Mouse (Mus musculus) limb, embryonic 11.5 days (tissue): ENCODE results near the gene As3mt. TPM values are rescaled to one million over a fixed set of nuclear protein-coding genes. Genes with fewer than 3 reads are reported as not detected.
"Not testable (repeated sequence)": the region's sequence is repeated elsewhere in the genome, so short reads cannot be mapped to it uniquely, and the experiment has no call there.

ENCODE experiments used
- ATAC-seq: fragments of 200-750 bp; cut with Nextera tagmentation; 2 replicates; pipeline ENCODE4 v1.8.0; 2017; ENCODE audit warnings: low read depth; ENCODE audit not compliant: insufficient number of reproducible peaks, low FRiP score, low TSS enrichment
- DNase-seq: peaks from one replicate; pipeline ENCODE4 v3.0.0-alpha.2; 2015; ENCODE audit warnings: low spot score
- H3K27ac ChIP-seq: fragments of 300-500 bp; sonication (generic); replicated peaks from 2 replicates; pipeline ENCODE4 v1.5.1; 2014; ENCODE audit warnings: low read depth, mild to moderate bottlenecking, low read length
- H3K27me3 ChIP-seq: fragments of 300-500 bp; sonication (generic); 2 replicates; pipeline ENCODE4 v1.6.1; 2014; ENCODE audit warnings: mild to moderate bottlenecking, low read length, mixed read lengths; ENCODE audit not compliant: control insufficient read depth, insufficient read depth
- H3K36me3 ChIP-seq: fragments of 300-500 bp; sonication (generic); 2 replicates; pipeline ENCODE4 v1.6.1; 2014; ENCODE audit warnings: mild to moderate bottlenecking, low read length, moderate library complexity, mixed read lengths; ENCODE audit not compliant: control insufficient read depth, insufficient read depth
- H3K4me1 ChIP-seq: fragments of 300-500 bp; sonication (generic); 2 replicates; pipeline ENCODE4 v1.6.1; 2014; ENCODE audit warnings: low read length, mixed read lengths; ENCODE audit not compliant: control insufficient read depth, insufficient read depth
- H3K4me2 ChIP-seq: fragments of 300-500 bp; sonication (generic); 2 replicates; pipeline ENCODE4 v1.6.1; 2014; ENCODE audit warnings: low read depth, mild to moderate bottlenecking, moderate library complexity; ENCODE audit not compliant: severe bottlenecking
- H3K4me3 ChIP-seq: fragments of 300-500 bp; sonication (generic); 2 replicates; pipeline ENCODE4 v1.5.1; 2014; ENCODE audit warnings: low read depth, low read length
- H3K9ac ChIP-seq: fragments of 300-500 bp; sonication (generic); 2 replicates; pipeline ENCODE4 v1.6.1; 2014; ENCODE audit warnings: mild to moderate bottlenecking, low read length
- H3K9me3 ChIP-seq: fragments of 300-500 bp; sonication (generic); 2 replicates; pipeline ENCODE4 v1.6.1; 2016; ENCODE audit warnings: low read length; ENCODE audit not compliant: control insufficient read depth
- WGBS: fragments of 180-500 bp; shearing (Covaris S2); extraction: QIAGEN DNeasy Blood & Tissue Kit; methylation state at CpG from one replicate; pipeline ENCODE4 v1.1.7; 2014; 5-methylcytosine and 5-hydroxymethylcytosine counted together
- polyA plus RNA-seq: library from polyadenylated mRNA; unstranded; fragments of >200 nt; fragmentation: Nextera tagmentation; extraction: Ambion mirVana; gene quantifications from 2 replicates; pipeline ENCODE4 v1.2.1, GENCODE M21; 2014

The As3mt gene
- polyA plus RNA-seq, 1 experiment from 2014 or later: 37.3 TPM

DNA sequence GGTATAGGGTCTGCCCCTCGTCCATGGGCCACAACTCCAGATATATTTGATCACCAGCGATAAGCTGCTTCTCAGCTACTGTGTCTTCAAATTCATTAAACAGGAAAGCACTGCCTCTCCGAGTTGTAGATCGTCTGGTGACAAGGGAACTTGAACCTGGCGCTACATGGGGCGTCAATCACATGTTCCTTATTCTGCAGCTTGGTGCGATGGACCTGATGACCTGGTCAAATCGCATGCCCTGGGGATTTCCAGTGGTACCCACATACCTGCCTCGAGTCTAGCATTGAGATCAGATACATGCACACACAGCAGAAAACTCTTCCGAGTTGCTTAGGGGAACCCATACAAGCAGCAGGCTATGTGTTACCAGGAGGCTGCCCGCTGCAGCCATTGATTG lies 62.5 kb downstream of the As3mt start:
- H3K4me2 ChIP-seq: no peak overlapping the region
- H3K9ac ChIP-seq: no peak overlapping the region
- 90% methylated on average over 11 of the region's 11 CpGs for WGBS
- H3K27me3 ChIP-seq: 0 out of 2 replicates have a peak, but pooled peaks cover under 1% of the 10 kb centered on the region
- peaks cover 4% of the 10 kb centered on the region; the same call in 1 of the 2 replicates for H3K4me1 ChIP-seq
- no peaks in the 10 kb centered on the region for H3K36me3 ChIP-seq
- no peak overlapping the region for H3K27ac ChIP-seq
- H3K9me3 ChIP-seq: no peaks in the 10 kb centered on the region
- DNase-seq (no peak), ATAC-seq (no peak)
- no peak overlapping the region for H3K4me3 ChIP-seq

DNA sequence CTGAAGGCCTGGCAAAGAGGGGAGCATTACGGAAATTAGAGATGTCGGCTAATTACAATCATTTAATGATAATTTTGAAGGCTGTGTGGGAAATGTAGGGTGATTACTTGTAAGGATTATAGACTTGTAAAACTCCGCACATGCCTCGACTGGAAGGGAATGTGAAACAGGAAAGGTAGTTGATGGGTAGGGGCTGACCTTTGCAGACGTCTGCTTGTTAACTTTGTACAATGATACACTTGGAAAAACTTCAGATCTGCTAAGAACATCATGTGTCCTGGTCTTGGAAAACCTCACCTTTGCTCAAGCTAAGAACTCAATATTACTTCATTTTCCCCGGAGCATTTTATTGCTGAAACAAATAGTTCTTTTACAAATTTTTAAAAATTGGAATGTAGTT lies 64.5 kb downstream of the As3mt start:
- no peak for ATAC-seq
- Histone ChIP-seq H3K4me2 (no peak overlapping the region), H3K9me3 (no peaks in the 10 kb centered on the region), H3K27ac (no peak overlapping the region), H3K27me3 (no peaks in the 10 kb centered on the region), H3K9ac (no peak overlapping the region), H3K4me3 (no peak overlapping the region), H3K36me3 (no peaks in the 10 kb centered on the region), H3K4me1 (peaks cover 4% of the 10 kb centered on the region; the same call in 1 of the 2 replicates)
- DNase-seq: no peak
- whole genome bisulfite sequencing: 54% methylated on average over 6 of the region's 6 CpGs

DNA sequence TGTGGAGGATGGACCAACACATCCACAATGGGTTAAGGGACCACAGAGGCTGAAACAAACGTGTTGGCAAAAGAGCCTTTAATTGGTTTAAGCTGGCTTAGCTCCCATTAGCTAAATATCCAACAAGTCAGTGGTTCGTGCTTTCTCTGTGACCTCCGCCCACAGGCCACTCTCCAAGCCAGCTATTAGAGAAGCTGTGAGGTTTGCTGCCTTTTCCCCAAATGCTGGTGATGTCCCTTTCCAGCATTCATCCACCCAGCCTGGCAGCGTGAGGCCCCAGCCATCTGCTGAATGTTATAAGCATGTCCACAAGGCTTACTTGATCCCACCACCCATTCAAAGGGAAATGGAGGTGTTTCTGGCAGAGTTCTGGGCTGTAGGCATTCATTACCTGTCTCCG lies 69.1 kb downstream of the As3mt start:
- no peak for ATAC-seq
- no peaks in the 10 kb centered on the region for H3K4me1 ChIP-seq
- no peaks in the 10 kb centered on the region for H3K9me3 ChIP-seq
- H3K27me3 ChIP-seq: no peaks in the 10 kb centered on the region
- no peak overlapping the region for H3K4me3 ChIP-seq
- WGBS: 56% methylated on average over 5 of the region's 5 CpGs
- DNase-seq: no peak
- H3K4me2 ChIP-seq: no peak overlapping the region
- H3K36me3 ChIP-seq: no peaks in the 10 kb centered on the region
- no peak overlapping the region for H3K9ac ChIP-seq
- H3K27ac ChIP-seq: no peak overlapping the region

DNA sequence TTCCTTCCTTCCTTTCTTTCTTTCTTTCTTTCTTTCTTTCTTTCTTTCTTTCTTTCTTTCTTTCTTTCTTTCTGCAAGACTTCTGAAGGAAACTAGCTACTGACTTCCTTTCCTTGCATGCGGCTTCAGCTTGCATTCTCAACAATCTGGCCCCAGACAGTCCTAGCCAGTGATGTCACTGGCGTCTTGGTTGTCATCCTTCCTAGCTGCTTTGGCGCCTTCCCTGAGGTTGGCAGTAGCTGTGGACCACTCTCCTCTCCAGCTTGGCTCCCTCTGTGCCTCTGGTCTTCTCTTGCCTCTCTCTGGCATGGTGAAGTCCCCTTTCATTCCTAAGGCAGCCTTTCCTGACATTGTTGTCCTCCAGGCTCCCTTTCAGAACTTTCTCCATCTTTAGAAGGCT lies 69.6 kb downstream of the As3mt start:
- Histone ChIP-seq H3K4me3 (no peak overlapping the region), H3K9me3 (no peaks in the 10 kb centered on the region), H3K9ac (no peak overlapping the region), H3K4me1 (no peaks in the 10 kb centered on the region), H3K36me3 (no peaks in the 10 kb centered on the region), H3K27me3 (no peaks in the 10 kb centered on the region), H3K27ac (no peak overlapping the region), H3K4me2 (no peak overlapping the region)
- ATAC-seq (no peak), DNase-seq (no peak)
- 77% methylated on average over 3 of the region's 3 CpGs for WGBS

DNA sequence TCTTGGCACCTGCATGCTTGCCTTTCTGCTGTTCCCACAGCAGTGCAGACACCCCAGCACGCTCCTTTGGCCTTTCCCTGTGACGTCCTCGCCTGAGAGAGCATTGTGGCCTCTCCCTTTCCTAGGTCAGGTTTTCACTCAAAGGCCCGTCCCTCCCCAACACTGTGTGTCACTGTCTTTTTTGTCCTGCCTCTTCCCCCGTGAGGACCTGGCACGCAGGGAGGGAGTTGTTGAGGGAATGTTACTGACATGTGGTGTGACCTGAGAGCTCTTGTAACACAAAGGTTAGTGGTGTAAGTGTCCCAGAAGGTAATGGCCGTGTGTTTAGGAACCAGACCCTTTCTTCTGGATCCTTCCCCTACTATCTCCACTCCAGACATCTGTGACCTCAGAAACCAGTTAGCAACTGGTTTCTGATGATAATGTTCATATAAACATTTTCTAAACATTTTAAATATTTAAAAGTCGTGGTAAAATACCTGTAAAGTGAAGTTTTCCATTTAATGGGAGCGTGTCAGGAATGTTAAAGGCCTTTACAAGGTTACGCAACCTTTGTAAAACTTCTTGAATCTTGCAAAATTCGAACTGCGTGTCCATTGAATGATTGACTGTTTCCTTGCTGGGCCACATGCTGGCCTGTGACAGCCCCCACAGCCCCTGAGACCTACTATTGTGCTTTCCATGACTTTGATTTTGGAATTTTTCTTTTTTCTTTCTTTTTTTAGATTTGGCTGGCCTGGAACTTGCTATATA lies 70.8 kb downstream of the As3mt start:
- Histone ChIP-seq H3K4me3 (no peak overlapping the region), H3K9ac (no peak overlapping the region), H3K4me2 (no peak overlapping the region), H3K4me1 (no peaks in the 10 kb centered on the region), H3K9me3 (no peaks in the 10 kb centered on the region), H3K27me3 (no peaks in the 10 kb centered on the region), H3K27ac (no peak overlapping the region), H3K36me3 (no peaks in the 10 kb centered on the region)
- no peak for DNase-seq
- no peak for ATAC-seq
- WGBS: 72% methylated on average over 12 of the region's 12 CpGs

DNA sequence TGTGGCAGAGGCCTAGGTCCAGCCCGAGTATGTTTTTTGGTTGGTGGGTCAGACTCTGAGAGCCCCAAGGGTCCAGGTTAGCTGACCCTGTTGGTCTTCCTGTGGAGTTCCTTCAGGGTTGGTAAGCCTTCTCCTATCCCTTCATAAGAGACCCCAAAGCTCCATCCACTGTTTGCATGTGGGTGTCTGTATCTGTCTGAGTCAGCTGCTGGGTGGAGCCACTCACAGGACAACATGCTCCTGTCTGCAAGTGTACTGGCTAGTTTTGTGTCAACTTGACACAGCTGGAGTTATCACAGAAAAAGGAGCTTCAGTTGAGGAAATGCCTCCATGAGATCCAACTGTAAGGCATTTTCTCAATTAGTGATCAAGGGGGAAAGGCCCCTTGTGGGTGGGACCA lies 71.9 kb downstream of the As3mt start:
- not testable (repeated sequence) for H3K4me1 ChIP-seq, DNase-seq, H3K36me3 ChIP-seq, H3K4me3 ChIP-seq, H3K9ac ChIP-seq, H3K27me3 ChIP-seq, H3K4me2 ChIP-seq, ATAC-seq, H3K27ac ChIP-seq, H3K9me3 ChIP-seq
- 92% methylated on average over 1 of the region's 1 CpGs for WGBS

DNA sequence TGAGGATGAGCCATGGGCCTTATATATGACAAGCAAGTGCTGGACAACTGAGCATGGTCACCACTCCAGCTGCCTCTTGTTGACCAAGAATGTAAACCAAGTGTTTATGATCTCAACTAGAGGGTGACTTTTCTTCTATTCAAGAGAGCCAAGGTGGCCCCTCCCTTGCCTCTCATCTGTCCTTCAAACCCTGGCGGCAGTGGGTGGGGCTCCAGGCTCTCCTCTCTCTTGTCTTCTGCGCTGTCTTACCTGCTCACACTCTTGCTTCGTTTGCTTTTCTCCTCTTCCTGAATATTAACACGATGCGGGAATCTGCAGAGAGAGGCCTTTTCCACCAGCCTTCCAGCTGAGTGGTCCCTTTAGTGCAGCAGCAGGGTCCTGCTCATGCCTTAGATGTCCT lies 76.8 kb downstream of the As3mt start:
- Histone ChIP-seq H3K4me1 (no peaks in the 10 kb centered on the region), H3K27ac (no peak overlapping the region), H3K36me3 (no peaks in the 10 kb centered on the region), H3K9ac (no peak overlapping the region), H3K27me3 (no peaks in the 10 kb centered on the region), H3K4me3 (no peak overlapping the region), H3K9me3 (no peaks in the 10 kb centered on the region), H3K4me2 (no peak overlapping the region)
- DNase-seq (no peak), ATAC-seq (no peak)
- WGBS: 80% methylated on average over 5 of the region's 5 CpGs

DNA sequence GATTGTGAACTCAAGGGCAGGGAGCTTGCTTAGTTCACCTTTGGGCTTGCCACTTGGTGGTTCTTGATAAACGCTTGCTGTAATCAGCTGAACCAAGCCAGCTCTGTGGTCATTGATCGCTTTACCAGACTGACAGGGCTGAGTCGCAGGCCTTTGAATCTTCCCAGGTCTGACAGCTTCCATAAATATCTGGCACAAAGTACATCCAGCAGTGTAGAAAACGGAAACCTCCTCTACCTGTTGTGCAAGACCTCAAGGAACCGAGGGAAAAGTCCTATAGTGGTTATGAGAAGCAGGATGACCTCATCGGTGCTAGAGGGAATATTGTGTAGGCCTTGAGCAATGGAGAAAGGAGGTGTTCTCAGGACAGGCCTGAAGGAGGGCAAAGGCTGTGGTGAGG lies 77.2 kb downstream of the As3mt start:
- Histone ChIP-seq H3K4me2 (no peak overlapping the region), H3K9ac (no peak overlapping the region), H3K27ac (no peak overlapping the region), H3K4me1 (no peaks in the 10 kb centered on the region), H3K9me3 (no peaks in the 10 kb centered on the region), H3K4me3 (no peak overlapping the region), H3K36me3 (no peaks in the 10 kb centered on the region), H3K27me3 (no peaks in the 10 kb centered on the region)
- 91% methylated on average over 6 of the region's 6 CpGs for WGBS
- no peak for ATAC-seq
- no peak for DNase-seq

DNA sequence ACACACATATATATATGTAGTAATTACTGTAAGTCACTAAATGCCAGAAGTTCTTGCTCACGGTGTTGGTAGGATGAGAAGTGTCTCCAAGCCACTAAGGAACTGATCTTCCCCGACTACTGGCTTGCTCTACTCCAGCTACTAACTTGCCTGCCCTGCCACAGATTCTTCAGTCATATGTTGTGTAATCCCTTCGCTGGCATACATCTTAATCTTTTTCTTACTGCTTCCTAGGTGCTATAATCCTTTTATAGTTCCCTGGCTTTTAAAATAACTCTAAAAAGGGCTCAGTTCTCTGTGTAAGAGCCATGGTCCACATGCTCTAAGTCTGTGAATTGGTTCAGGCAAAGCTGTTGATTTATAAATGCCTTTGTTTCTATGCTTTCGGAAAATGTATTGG lies 78.4 kb downstream of the As3mt start:
- H3K4me2 ChIP-seq: no peak overlapping the region
- H3K9ac ChIP-seq: no peak overlapping the region
- no peaks in the 10 kb centered on the region for H3K9me3 ChIP-seq
- no peak overlapping the region for H3K27ac ChIP-seq
- H3K4me3 ChIP-seq: no peak overlapping the region
- WGBS: 84% methylated on average over 4 of the region's 4 CpGs
- H3K4me1 ChIP-seq: no peaks in the 10 kb centered on the region
- no peaks in the 10 kb centered on the region for H3K36me3 ChIP-seq
- ATAC-seq (no peak), DNase-seq (no peak)
- no peaks in the 10 kb centered on the region for H3K27me3 ChIP-seq
